Mouse (Mus musculus) liver, embryonic 14.5 days (tissue): Measurements from ENCODE around the gene Myof. TPM values are rescaled to one million over a fixed set of nuclear protein-coding genes. Genes with fewer than 3 reads are reported as not detected.

Source experiments
- ATAC-seq: fragments of 200-750 bp; cut with Nextera tagmentation; 2 replicates; pipeline ENCODE4 v1.8.0; 2017; ENCODE audit warnings: moderate number of reproducible peaks, mild to moderate bottlenecking, moderate library complexity; ENCODE audit not compliant: insufficient read depth
- DNase-seq, 3 experiments: peaks; one replicate each; pipeline ENCODE4 v3.0.0-alpha.2; 2012 to 2013; ENCODE audit warnings: low read depth in 3 of 3, low spot score in 3 of 3
- H3K27ac ChIP-seq: fragments of 300-500 bp; sonication (generic); 2 replicates; pipeline ENCODE4 v1.5.1; 2014; ENCODE audit warnings: moderate library complexity, mild to moderate bottlenecking, control low read depth, inconsistent platforms
- H3K27me3 ChIP-seq: fragments of 300-500 bp; sonication (generic); 2 replicates; pipeline ENCODE4 v1.6.1; 2014; ENCODE audit warnings: mild to moderate bottlenecking, low read length, moderate library complexity; ENCODE audit not compliant: control insufficient read depth, insufficient read depth
- H3K36me3 ChIP-seq: fragments of 300-500 bp; sonication (generic); replicated peaks from 2 replicates; pipeline ENCODE4 v1.6.1; 2014; ENCODE audit warnings: low read depth; ENCODE audit not compliant: control insufficient read depth, insufficient read depth
- H3K4me1 ChIP-seq, 2 experiments: fragments of 200-500 bp in 1 of 2; fragments of 300-500 bp in 1 of 2; sonication (generic) in 1 of 2; replicated peaks; 2 replicates each; pipeline ENCODE4 v1.6.1; 2012 to 2014; ENCODE audit warnings: antibody characterized with exemption in 1 of 2, inconsistent platforms in 1 of 2, low read length in 1 of 2; ENCODE audit not compliant: control insufficient read depth in 2 of 2, insufficient read depth in 2 of 2
- H3K4me2 ChIP-seq: fragments of 300-500 bp; sonication (generic); 2 replicates; pipeline ENCODE4 v1.6.1; 2014; ENCODE audit warnings: low read depth, mild to moderate bottlenecking, control low read depth, moderate library complexity
- H3K4me3 ChIP-seq, 2 experiments: fragments of 200-500 bp in 1 of 2; fragments of 300-500 bp in 1 of 2; sonication (generic) in 1 of 2; 2 replicates each; pipeline ENCODE4 v1.5.1; 2012 to 2014; ENCODE audit warnings: low read depth in 2 of 2, low read length in 2 of 2, mild to moderate bottlenecking in 2 of 2, control low read depth in 1 of 2, inconsistent platforms in 1 of 2, moderate library complexity in 1 of 2; ENCODE audit not compliant: insufficient read depth in 1 of 2
- H3K9ac ChIP-seq: fragments of 300-500 bp; sonication (generic); replicated peaks from 2 replicates; pipeline ENCODE4 v1.6.1; 2014; ENCODE audit warnings: mild to moderate bottlenecking, control low read depth, moderate library complexity
- H3K9me3 ChIP-seq: fragments of 300-500 bp; sonication (generic); 2 replicates; pipeline ENCODE4 v1.6.1; 2016; ENCODE audit warnings: low read length, mixed read lengths; ENCODE audit not compliant: control insufficient read depth
- CTCF ChIP-seq: IDR thresholded peaks from 2 replicates; pipeline ENCODE4 v1.5.1; 2016; ENCODE audit warnings: antibody characterized with exemption, low read depth, control low read depth
- EP300 ChIP-seq: IDR thresholded peaks from 2 replicates; pipeline ENCODE4 v1.6.1; 2016; ENCODE audit warnings: antibody characterized with exemption, low read depth
- WGBS: fragments of 180-500 bp; shearing (Covaris S2); extraction: QIAGEN DNeasy Blood & Tissue Kit; methylation state at CpG from one replicate; pipeline ENCODE4 v1.1.7; 2014; ENCODE audit not compliant: insufficient replicate concordance; 5-methylcytosine and 5-hydroxymethylcytosine counted together
- polyA plus RNA-seq, 2 experiments: library from polyadenylated mRNA; depleted of rRNA in 1 of 2; stranded (reverse) in 1 of 2; unstranded in 1 of 2; fragments of >200 nt; fragmentation: Nextera tagmentation in 1 of 2; extraction: Ambion mirVana in 1 of 2; gene quantifications; 2 replicates each; pipeline versions ENCODE4 v1.2.1 to v1.2.3; 2012 to 2014

The Myof gene
- polyA plus RNA-seq, 2 experiments, result 1.3 to 2.0 TPM

- ATAC-seq (no peak), DNase-seq (no peak)
- Histone ChIP-seq H3K27ac (no peak overlapping the region), H3K9ac (no peak overlapping the region), H3K36me3 (no peaks in the 10 kb centered on the region), H3K4me2 (no peak overlapping the region), H3K9me3 (no peaks in the 10 kb centered on the region), H3K27me3 (no peaks in the 10 kb centered on the region), H3K4me3 (no peak overlapping the region), H3K4me1 (peaks cover 0 to 20% of the 10 kb centered on the region in 2 experiments; a peak in 2 of 4 replicates)
- 58% methylated on average over 4 of the region's 4 CpGs for whole genome bisulfite sequencing
- no peak for TF ChIP-seq CTCF
- no peak for TF ChIP-seq EP300
Measured at GRCm38 (mm10) chr19:38023603-38024002, 19.8 kb downstream of the Myof start.

GRCm38 (mm10) chr19:38022710-38023109 lies 20.7 kb downstream of the Myof start:
- no peak overlapping the region for H3K4me2 ChIP-seq
- H3K27me3 ChIP-seq, result no peaks in the 10 kb centered on the region
- H3K4me1 ChIP-seq, result peaks cover 0 to 20% of the 10 kb centered on the region in 2 experiments; a peak in 2 of 4 replicates
- H3K4me3 ChIP-seq, result no peak overlapping the region
- H3K27ac ChIP-seq, result no peak overlapping the region
- no peak for TF ChIP-seq EP300
- TF ChIP-seq CTCF, result no peak
- 13% methylated on average over 4 of the region's 4 CpGs for WGBS
- no peak overlapping the region for H3K9ac ChIP-seq
- DNase-seq (no peak), ATAC-seq (no peak)
- no peaks in the 10 kb centered on the region for H3K9me3 ChIP-seq
- H3K36me3 ChIP-seq, result no peaks in the 10 kb centered on the region

DNA sequence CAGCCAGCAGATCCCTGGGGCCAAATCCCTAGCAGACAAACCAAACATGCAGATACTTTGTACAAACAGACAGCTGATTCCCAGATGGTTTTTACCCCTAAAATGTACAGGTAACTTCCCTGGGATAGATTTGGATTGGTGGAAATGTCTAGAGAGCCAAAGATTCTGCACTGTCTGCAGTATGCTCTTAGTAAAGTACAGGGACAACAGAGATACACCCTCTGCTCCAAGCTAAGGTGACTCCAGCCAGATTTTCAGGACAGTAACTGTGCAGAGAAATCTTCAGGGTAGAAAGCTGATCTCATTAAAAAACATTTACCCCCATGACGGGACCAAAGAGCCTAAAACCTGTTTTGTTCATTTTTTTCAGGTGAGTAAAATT lies 27.5 kb downstream of the Myof start:
- H3K4me1 ChIP-seq, result no peaks in the 10 kb centered on the region
- H3K9ac ChIP-seq, result no peak overlapping the region
- no peaks in the 10 kb centered on the region for H3K36me3 ChIP-seq
- H3K27ac ChIP-seq, result no peak overlapping the region
- no peak overlapping the region for H3K4me3 ChIP-seq
- no peaks in the 10 kb centered on the region for H3K9me3 ChIP-seq
- 44% methylated on average over 1 of the region's 1 CpGs for WGBS
- no peak for TF ChIP-seq EP300
- no peak for TF ChIP-seq CTCF
- no peak overlapping the region for H3K4me2 ChIP-seq
- no peak for ATAC-seq
- no peak for DNase-seq
- H3K27me3 ChIP-seq, result no peaks in the 10 kb centered on the region

GRCm38 (mm10) chr19:38015180-38015872 lies 28.1 kb downstream of the Myof start:
- H3K27ac ChIP-seq, result no peak overlapping the region
- WGBS, result 11% methylated on average over 1 of the region's 1 CpGs

GRCm38 (mm10) chr19:38014443-38014842 lies 28.9 kb downstream of the Myof start:
- no peaks in the 10 kb centered on the region for H3K9me3 ChIP-seq
- no peak overlapping the region for H3K4me2 ChIP-seq
- H3K36me3 ChIP-seq, result no peaks in the 10 kb centered on the region
- TF ChIP-seq EP300 (no peak), CTCF (no peak)
- no peak overlapping the region for H3K27ac ChIP-seq
- H3K4me1 ChIP-seq, result no peaks in the 10 kb centered on the region
- no peak overlapping the region for H3K9ac ChIP-seq
- 65% methylated on average over 5 of the region's 5 CpGs for WGBS
- no peak overlapping the region for H3K4me3 ChIP-seq
- DNase-seq, result no peak
- H3K27me3 ChIP-seq, result no peaks in the 10 kb centered on the region
- no peak for ATAC-seq

More at GRCm38 (mm10) chr19:38015180-38015872, 28.1 kb downstream of the Myof start:
- H3K9me3 ChIP-seq, result no peaks in the 10 kb centered on the region
- H3K4me3 ChIP-seq, result no peak overlapping the region
- H3K9ac ChIP-seq, result no peak overlapping the region
- no peaks in the 10 kb centered on the region for H3K36me3 ChIP-seq
- peak in 1 of 3 experiments; percentile 11 for DNase-seq
- no peak overlapping the region for H3K4me2 ChIP-seq
- no peaks in the 10 kb centered on the region for H3K27me3 ChIP-seq
- no peaks in the 10 kb centered on the region for H3K4me1 ChIP-seq
- no peak for TF ChIP-seq EP300
- TF ChIP-seq CTCF, result no peak
- no peak for ATAC-seq
